Mouse (Mus musculus) small intestine, adult 2 months (tissue): ENCODE measurements around the gene Drc1.

ENCODE experiments used
- CTCF ChIP-seq: fragments of 200-500 bp; IDR thresholded peaks from 2 replicates; pipeline ENCODE4 v1.5.1; 2012; ENCODE audit warnings: low read depth, mild to moderate bottlenecking, control low read depth, inconsistent platforms, low read length, moderate library complexity, mixed read lengths; ENCODE audit not compliant: insufficient replicate concordance, insufficient read length; ENCODE audit errors: extremely low read depth
- POLR2A ChIP-seq: fragments of 200-500 bp; IDR thresholded peaks from 2 replicates; pipeline ENCODE4 v1.6.1; 2012; ENCODE audit warnings: low read depth, mild to moderate bottlenecking, control low read depth, inconsistent platforms, low read length, moderate library complexity

- TF ChIP-seq CTCF (no peak), POLR2A (no peak)
Measured at GRCm38 (mm10) chr5:30387726-30388125, 106.5 kb downstream of the Drc1 start.
